8 mouse cellular contexts compared by ENCODE assay signal in genomic region chr14:46380286-46380721, GRCm38 (mm10). TPM values are rescaled to one million over a fixed set of nuclear protein-coding genes. Genes with fewer than 3 reads are reported as not detected.
DNase-seq lines count a peak whose midpoint lies in the region; ATAC-seq and TF ChIP-seq lines count a peak whose summit lies in the region.

No protein-coding gene starts in this region.

- intact Hi-C loops in gastrocnemius, postnatal 36 days (cut with DNase I): loop anchor here (5.0 to 10.0 kb wide), 2 partner anchors 78 to 184 kb away; no protein-coding TSS in a partner anchor

- no peak overlapping the region for H3K9ac ChIP-seq in embryonic facial prominence, embryonic 15.5 days
- H3K9ac ChIP-seq in hindbrain, postnatal 0 days (replicated peaks; ENCODE audit: low read length): peak overlapping the region; percentile 33; the same call in 1 of the 2 replicates
- no peak overlapping the region for H3K9ac ChIP-seq in liver, embryonic 13.5 days

- H3K36me3 ChIP-seq in embryonic facial prominence, embryonic 15.5 days: peaks cover 8% of the 10 kb centered on the region; the same call in 1 of the 2 replicates
- no peaks in the 10 kb centered on the region for H3K36me3 ChIP-seq in hindbrain, postnatal 0 days (ENCODE audit: insufficient read depth, low read length)
- no peaks in the 10 kb centered on the region for H3K36me3 ChIP-seq in liver, embryonic 13.5 days

- ATAC-seq in embryonic facial prominence, embryonic 15.5 days (ENCODE audit: insufficient number of reproducible peaks, low FRiP score, low TSS enrichment, low read depth): 0 out of 2 replicates have a peak, but pooled peaks have one; percentile 56
- peak; percentile 66 for ATAC-seq in hindbrain, postnatal 0 days
- ATAC-seq in liver, embryonic 13.5 days (ENCODE audit: low read depth): no peak

- peaks cover 31% of the 10 kb centered on the region for H3K4me1 ChIP-seq in embryonic facial prominence, embryonic 15.5 days
- H3K4me1 ChIP-seq in hindbrain, postnatal 0 days (ENCODE audit: insufficient read depth, low read length): 0 out of 2 replicates have a peak, but pooled peaks cover 6% of the 10 kb centered on the region
- peaks cover 4% of the 10 kb centered on the region; the same call in 1 of the 2 replicates for H3K4me1 ChIP-seq in liver, embryonic 13.5 days (replicated peaks)

- H3K9me3 ChIP-seq in embryonic facial prominence, embryonic 15.5 days (replicated peaks): no peaks in the 10 kb centered on the region
- no peaks in the 10 kb centered on the region for H3K9me3 ChIP-seq in hindbrain, postnatal 0 days (ENCODE audit: low read length)
- no peaks in the 10 kb centered on the region for H3K9me3 ChIP-seq in liver, embryonic 13.5 days (replicated peaks)

- H3K4me3 ChIP-seq in embryonic facial prominence, embryonic 15.5 days (replicated peaks): peak overlapping the region; percentile 30
- peak overlapping the region; percentile 30 for H3K4me3 ChIP-seq in hindbrain, postnatal 0 days (ENCODE audit: low read length)
- peak overlapping the region; percentile 35 for H3K4me3 ChIP-seq in liver, embryonic 13.5 days (replicated peaks)

- H3K4me2 ChIP-seq in embryonic facial prominence, embryonic 15.5 days (replicated peaks): peak overlapping the region; percentile 69
- peak overlapping the region; percentile 56 for H3K4me2 ChIP-seq in hindbrain, postnatal 0 days (ENCODE audit: low read depth, low read length)
- peak overlapping the region; percentile 57 for H3K4me2 ChIP-seq in liver, embryonic 13.5 days

- peak overlapping the region; percentile 65 for H3K27ac ChIP-seq in embryonic facial prominence, embryonic 15.5 days (replicated peaks)
- no peak overlapping the region for H3K27ac ChIP-seq in hindbrain, postnatal 0 days
- no peak overlapping the region for H3K27ac ChIP-seq in liver, embryonic 13.5 days

- peak; percentile 36 for DNase-seq in gastrocnemius, postnatal 10 days
- no peak for DNase-seq in gastrocnemius, postnatal 36 days
- peak; percentile 53 for DNase-seq in hindbrain, postnatal 0 days (ENCODE audit: low spot score)
- no peak for DNase-seq in liver, embryonic 13.5 days
- peak; percentile 46 for DNase-seq in retina, embryonic 14.5 days (ENCODE audit: low spot score)
- DNase-seq in urinary bladder, adult 2 months (ENCODE audit: low spot score): no peak
- DNase-seq in frontal cortex, postnatal 36 days (ENCODE audit: low spot score in 2 of 2): no peak

- TF ChIP-seq CTCF in hindbrain, postnatal 0 days (IDR thresholded peaks at IDR 0.05; ENCODE audit: low read depth): 0 out of 2 replicates have a peak, but pooled peaks have one; percentile 7

- H3K27me3 ChIP-seq in embryonic facial prominence, embryonic 15.5 days: no peaks in the 10 kb centered on the region
- peaks cover 19% of the 10 kb centered on the region for H3K27me3 ChIP-seq in hindbrain, postnatal 0 days (ENCODE audit: insufficient read depth, low read length)
- peaks cover 51% of the 10 kb centered on the region for H3K27me3 ChIP-seq in liver, embryonic 13.5 days

- WGBS in embryonic facial prominence, embryonic 15.5 days: 7% methylated on average over 31 of the region's 31 CpGs
- WGBS in hindbrain, postnatal 0 days: 5% methylated on average over 31 of the region's 31 CpGs
- 16% methylated on average over 31 of the region's 31 CpGs for WGBS in liver, embryonic 13.5 days (ENCODE audit: insufficient replicate concordance)

RNA-seq across cellular contexts. Expression of gene Gm15217, which starts 1.1 kb away (rescaled TPM):
- not detected for total RNA-seq in gastrocnemius, postnatal 10 days (2021)
- total RNA-seq in gastrocnemius, postnatal 36 days (2021): not detected
- polyA plus RNA-seq in embryonic facial prominence, embryonic 15.5 days (2015; fragmentation: Nextera tagmentation; extraction: Ambion mirVana): not detected in 2 replicates
- total RNA-seq in hindbrain, postnatal 0 days (2014; rRNA removed): not detected in 2 replicates
- not detected in 2 replicates for polyA plus RNA-seq in hindbrain, postnatal 0 days (2015; fragmentation: Nextera tagmentation; extraction: Ambion mirVana)
- polyA plus RNA-seq in liver, embryonic 13.5 days (2015; fragmentation: Nextera tagmentation; extraction: Ambion mirVana): not detected in 2 replicates
- polyA plus RNA-seq in urinary bladder, adult 2 months (2012; rRNA removed): not detected in 2 replicates

RNA-seq across cellular contexts. Expression of gene Bmp4, which starts 10.2 kb away (rescaled TPM):
- 10 to 100 TPM; 13.9 to 19.7 TPM for total RNA-seq in gastrocnemius, postnatal 10 days (2021)
- total RNA-seq in gastrocnemius, postnatal 36 days (2021): 1 to 10 TPM; 6.7 to 8.9 TPM
- 40.1 and 42.7 TPM in 2 replicates for polyA plus RNA-seq in embryonic facial prominence, embryonic 15.5 days (2015; fragmentation: Nextera tagmentation; extraction: Ambion mirVana)
- 4.3 and 10.8 TPM in 2 replicates for total RNA-seq in hindbrain, postnatal 0 days (2014; rRNA removed)
- polyA plus RNA-seq in hindbrain, postnatal 0 days (2015; fragmentation: Nextera tagmentation; extraction: Ambion mirVana): 5.4 and 5.9 TPM in 2 replicates
- polyA plus RNA-seq in liver, embryonic 13.5 days (2015; fragmentation: Nextera tagmentation; extraction: Ambion mirVana): 1.4 TPM in 2 replicates
- polyA plus RNA-seq in urinary bladder, adult 2 months (2012; rRNA removed): 115 and 166 TPM in 2 replicates

Comparison
In these comparisons a context has a peak if more than half of its experiments do, and no peak if none do; other contexts are left out.
1. DNase-seq: peak in gastrocnemius, postnatal 10 days (single experiment), hindbrain, postnatal 0 days (single experiment) and retina, embryonic 14.5 days (single experiment); none in gastrocnemius, postnatal 36 days (0 of 2), liver, embryonic 13.5 days (single experiment), urinary bladder, adult 2 months (single experiment) and frontal cortex, postnatal 36 days (0 of 2).
2. Peak in every context shown above with its lines, with median percentiles within 50 percentile points of each other: H3K4me2 ChIP-seq and H3K4me3 ChIP-seq.